Mouse (Mus musculus) neural tube, embryonic 14.5 days (tissue): Measurements from ENCODE around the gene Cdca8. TPM values are rescaled to one million over a fixed set of nuclear protein-coding genes. Genes with fewer than 3 reads are reported as not detected.

Source experiments
- ATAC-seq: fragments of 200-750 bp; cut with Nextera tagmentation; 2 replicates; pipeline ENCODE4 v1.8.0; 2017; ENCODE audit warnings: low read depth, mild to moderate bottlenecking, moderate TSS enrichment, moderate library complexity
- H3K27ac ChIP-seq: fragments of 300-500 bp; sonication (generic); 2 replicates; pipeline ENCODE4 v1.5.1; 2014; ENCODE audit warnings: low read depth, mild to moderate bottlenecking, control low read depth, low read length, moderate library complexity, mixed read lengths
- H3K27me3 ChIP-seq: fragments of 300-500 bp; sonication (generic); 2 replicates; pipeline ENCODE4 v1.6.1; 2014; ENCODE audit warnings: low read length; ENCODE audit not compliant: control insufficient read depth, insufficient read depth
- H3K36me3 ChIP-seq: fragments of 300-500 bp; sonication (generic); 2 replicates; pipeline ENCODE4 v1.6.1; 2014; ENCODE audit warnings: low read length, mixed read lengths; ENCODE audit not compliant: control insufficient read depth, insufficient read depth
- H3K4me1 ChIP-seq: fragments of 300-500 bp; sonication (generic); 2 replicates; pipeline ENCODE4 v1.6.1; 2014; ENCODE audit warnings: low read length; ENCODE audit not compliant: control insufficient read depth, insufficient read depth
- H3K4me2 ChIP-seq: fragments of 300-500 bp; sonication (generic); 2 replicates; pipeline ENCODE4 v1.6.1; 2014; ENCODE audit warnings: mild to moderate bottlenecking, low read depth, low read length, control low read depth
- H3K4me3 ChIP-seq: fragments of 300-500 bp; sonication (generic); 2 replicates; pipeline ENCODE4 v1.5.1; 2014; ENCODE audit warnings: low read depth, low read length, control low read depth, mixed read lengths
- H3K9ac ChIP-seq: fragments of 300-500 bp; sonication (generic); replicated peaks from 2 replicates; pipeline ENCODE4 v1.6.1; 2014; ENCODE audit warnings: low read depth, mild to moderate bottlenecking, control low read depth, low read length, mixed read lengths
- H3K9me3 ChIP-seq: fragments of 300-500 bp; sonication (generic); 2 replicates; pipeline ENCODE4 v1.6.1; 2016; ENCODE audit warnings: low read length; ENCODE audit not compliant: control insufficient read depth
- WGBS: fragments of 180-500 bp; shearing (Covaris S2); extraction: QIAGEN DNeasy Blood & Tissue Kit; methylation state at CpG from one replicate; pipeline ENCODE4 v1.1.7; 2014; 5-methylcytosine and 5-hydroxymethylcytosine counted together
- polyA plus RNA-seq: library from polyadenylated mRNA; unstranded; fragments of >200 nt; fragmentation: Nextera tagmentation; extraction: Ambion mirVana; gene quantifications from 2 replicates; pipeline ENCODE4 v1.2.1, GENCODE M21; 2014

Cdca8 gene
- polyA plus RNA-seq, 1 experiment from 2014 or later = 12.7 TPM

GRCm38 (mm10) chr4:124978201-124978600, 39.1 kb upstream of the Cdca8 start:
- Histone ChIP-seq H3K4me1 (no peaks in the 10 kb centered on the region), H3K9me3 (no peaks in the 10 kb centered on the region), H3K27me3 (peaks cover 4% of the 10 kb centered on the region; the same call in 1 of the 2 replicates), H3K9ac (no peak overlapping the region), H3K36me3 (no peaks in the 10 kb centered on the region), H3K4me3 (no peak overlapping the region), H3K27ac (no peak overlapping the region), H3K4me2 (no peak overlapping the region)
- no peak for ATAC-seq
- WGBS = 38% methylated on average over 5 of the region's 5 CpGs

- Histone ChIP-seq H3K9me3 (no peaks in the 10 kb centered on the region), H3K27ac (no peak overlapping the region), H3K36me3 (no peaks in the 10 kb centered on the region), H3K4me2 (no peak overlapping the region), H3K9ac (no peak overlapping the region), H3K4me3 (no peak overlapping the region), H3K4me1 (no peaks in the 10 kb centered on the region), H3K27me3 (no peaks in the 10 kb centered on the region)
- 84% methylated on average over 2 of the region's 2 CpGs for WGBS
- no peak for ATAC-seq
These were observed 34.2 kb upstream of the Cdca8 start for GRCm38 (mm10) chr4:124973296-124973695.

GRCm38 (mm10) chr4:124972316-124972715, 33.2 kb upstream of the Cdca8 start:
- ATAC-seq = no peak
- Histone ChIP-seq H3K4me3 (no peak overlapping the region), H3K27me3 (no peaks in the 10 kb centered on the region), H3K4me2 (no peak overlapping the region), H3K4me1 (no peaks in the 10 kb centered on the region), H3K9ac (no peak overlapping the region), H3K27ac (no peak overlapping the region), H3K36me3 (no peaks in the 10 kb centered on the region), H3K9me3 (no peaks in the 10 kb centered on the region)
- WGBS = 52% methylated on average over 9 of the region's 9 CpGs

- no peak overlapping the region for H3K4me3 ChIP-seq
- H3K36me3 ChIP-seq = no peaks in the 10 kb centered on the region
- no peak overlapping the region for H3K27ac ChIP-seq
These were observed 32.0 kb upstream of the Cdca8 start for GRCm38 (mm10) chr4:124971094-124971493.

GRCm38 (mm10) chr4:124970677-124971076, 31.6 kb upstream of the Cdca8 start:
- Histone ChIP-seq H3K27me3 (no peaks in the 10 kb centered on the region), H3K4me1 (no peaks in the 10 kb centered on the region), H3K36me3 (no peaks in the 10 kb centered on the region), H3K27ac (no peak overlapping the region), H3K9me3 (no peaks in the 10 kb centered on the region), H3K4me2 (no peak overlapping the region), H3K4me3 (no peak overlapping the region), H3K9ac (no peak overlapping the region)
- no peak for ATAC-seq
- WGBS = 28% methylated on average over 5 of the region's 5 CpGs

More at GRCm38 (mm10) chr4:124971094-124971493, 32.0 kb upstream of the Cdca8 start:
- H3K9me3 ChIP-seq = no peaks in the 10 kb centered on the region
- H3K27me3 ChIP-seq = no peaks in the 10 kb centered on the region
- H3K4me1 ChIP-seq = no peaks in the 10 kb centered on the region
- no peak overlapping the region for H3K9ac ChIP-seq
- H3K4me2 ChIP-seq = no peak overlapping the region
- no peak for ATAC-seq
- 89% methylated on average over 8 of the region's 8 CpGs for WGBS

- 76% methylated on average over 11 of the region's 11 CpGs for WGBS
- H3K27me3 ChIP-seq = no peaks in the 10 kb centered on the region
These were observed 31.1 kb upstream of the Cdca8 start for GRCm38 (mm10) chr4:124970194-124970593.

GRCm38 (mm10) chr4:124969219-124969848, 30.2 kb upstream of the Cdca8 start:
- no peak overlapping the region for H3K4me3 ChIP-seq
- no peaks in the 10 kb centered on the region for H3K4me1 ChIP-seq
- no peaks in the 10 kb centered on the region for H3K36me3 ChIP-seq
- WGBS = 85% methylated on average over 7 of the region's 7 CpGs
- no peaks in the 10 kb centered on the region for H3K9me3 ChIP-seq
- no peak for ATAC-seq
- H3K27me3 ChIP-seq = no peaks in the 10 kb centered on the region
- H3K4me2 ChIP-seq = no peak overlapping the region
- H3K9ac ChIP-seq = no peak overlapping the region
- H3K27ac ChIP-seq = no peak overlapping the region

More at GRCm38 (mm10) chr4:124970194-124970593, 31.1 kb upstream of the Cdca8 start:
- Histone ChIP-seq H3K4me2 (no peak overlapping the region), H3K9me3 (no peaks in the 10 kb centered on the region), H3K36me3 (no peaks in the 10 kb centered on the region), H3K9ac (no peak overlapping the region), H3K27ac (no peak overlapping the region), H3K4me3 (no peak overlapping the region), H3K4me1 (no peaks in the 10 kb centered on the region)
- no peak for ATAC-seq

- Histone ChIP-seq H3K4me3 (no peak overlapping the region), H3K27ac (no peak overlapping the region), H3K27me3 (no peaks in the 10 kb centered on the region), H3K9ac (no peak overlapping the region), H3K9me3 (no peaks in the 10 kb centered on the region), H3K4me1 (no peaks in the 10 kb centered on the region), H3K4me2 (no peak overlapping the region), H3K36me3 (no peaks in the 10 kb centered on the region)
- no peak for ATAC-seq
- WGBS = 66% methylated on average over 6 of the region's 6 CpGs
These were observed 29.6 kb upstream of the Cdca8 start for GRCm38 (mm10) chr4:124968711-124969110.

- no peak overlapping the region for H3K27ac ChIP-seq
- no peaks in the 10 kb centered on the region for H3K4me1 ChIP-seq
- ATAC-seq = no peak
- no peaks in the 10 kb centered on the region for H3K36me3 ChIP-seq
- H3K27me3 ChIP-seq = no peaks in the 10 kb centered on the region
- H3K4me3 ChIP-seq = no peak overlapping the region
- WGBS = 12% methylated on average over 8 of the region's 8 CpGs
- H3K9me3 ChIP-seq = no peaks in the 10 kb centered on the region
- no peak overlapping the region for H3K4me2 ChIP-seq
- H3K9ac ChIP-seq = no peak overlapping the region
These were observed 25.9 kb upstream of the Cdca8 start for GRCm38 (mm10) chr4:124964912-124965599.
